Mouse (Mus musculus) ES-Bruce4 (cell line): ENCODE results near the gene Esrrg. TPM values are rescaled to one million over a fixed set of nuclear protein-coding genes. Genes with fewer than 3 reads are reported as not detected.

Experiments used
- H3K27ac ChIP-seq: 2 replicates; pipeline ENCODE4 v1.5.1; 2012; ENCODE audit warnings: low read length, inconsistent platforms; ENCODE audit not compliant: insufficient read depth
- H3K27me3 ChIP-seq: 2 replicates; pipeline ENCODE4 v1.6.1; 2012; ENCODE audit warnings: mild to moderate bottlenecking, low read length, inconsistent platforms; ENCODE audit not compliant: control insufficient read depth, poor library complexity, insufficient read depth, severe bottlenecking
- H3K36me3 ChIP-seq: 2 replicates; pipeline ENCODE4 v1.6.1; 2012; ENCODE audit warnings: inconsistent platforms, mild to moderate bottlenecking, low read length, moderate library complexity; ENCODE audit not compliant: control insufficient read depth, poor library complexity, insufficient read depth, severe bottlenecking
- H3K4me1 ChIP-seq: one replicate; pipeline ENCODE4 v1.8.1; 2011; ENCODE audit warnings: low read length; ENCODE audit not compliant: control insufficient read depth, insufficient read depth
- H3K4me3 ChIP-seq: 2 replicates; pipeline ENCODE4 v1.5.1; 2011; ENCODE audit warnings: low read depth, mild to moderate bottlenecking, low read length
- H3K9ac ChIP-seq: 2 replicates; pipeline ENCODE4 v1.6.1; 2012; ENCODE audit warnings: low read depth, mild to moderate bottlenecking, inconsistent platforms; ENCODE audit not compliant: poor library complexity, severe bottlenecking
- H3K9me3 ChIP-seq: replicated peaks from 2 replicates; pipeline ENCODE4 v1.6.1; 2012; ENCODE audit warnings: mild to moderate bottlenecking, low read length, inconsistent platforms; ENCODE audit not compliant: control insufficient read depth, poor library complexity, insufficient read depth, severe bottlenecking
- CTCF ChIP-seq: IDR thresholded peaks from one replicate; pipeline ENCODE4 v1.8.1; 2011; ENCODE audit warnings: low read depth, low read length
- EP300 ChIP-seq: IDR thresholded peaks from 2 replicates; pipeline ENCODE4 v1.6.1; 2011; ENCODE audit warnings: low read depth, low read length; ENCODE audit not compliant: insufficient read depth
- POLR2A ChIP-seq: IDR thresholded peaks from one replicate; pipeline ENCODE4 v1.8.1; 2011; ENCODE audit warnings: low read length; ENCODE audit not compliant: insufficient read depth
- polyA plus RNA-seq: library from polyadenylated mRNA; stranded (reverse); fragments of >200 nt; gene quantifications from 2 replicates; pipeline ENCODE4 v1.2.4, GENCODE M21; 2011; ENCODE audit warnings: low read depth; ENCODE audit not compliant: missing spikeins, insufficient read depth, insufficient read length

Esrrg gene
- polyA plus RNA-seq, 1 experiment = not detected

DNA sequence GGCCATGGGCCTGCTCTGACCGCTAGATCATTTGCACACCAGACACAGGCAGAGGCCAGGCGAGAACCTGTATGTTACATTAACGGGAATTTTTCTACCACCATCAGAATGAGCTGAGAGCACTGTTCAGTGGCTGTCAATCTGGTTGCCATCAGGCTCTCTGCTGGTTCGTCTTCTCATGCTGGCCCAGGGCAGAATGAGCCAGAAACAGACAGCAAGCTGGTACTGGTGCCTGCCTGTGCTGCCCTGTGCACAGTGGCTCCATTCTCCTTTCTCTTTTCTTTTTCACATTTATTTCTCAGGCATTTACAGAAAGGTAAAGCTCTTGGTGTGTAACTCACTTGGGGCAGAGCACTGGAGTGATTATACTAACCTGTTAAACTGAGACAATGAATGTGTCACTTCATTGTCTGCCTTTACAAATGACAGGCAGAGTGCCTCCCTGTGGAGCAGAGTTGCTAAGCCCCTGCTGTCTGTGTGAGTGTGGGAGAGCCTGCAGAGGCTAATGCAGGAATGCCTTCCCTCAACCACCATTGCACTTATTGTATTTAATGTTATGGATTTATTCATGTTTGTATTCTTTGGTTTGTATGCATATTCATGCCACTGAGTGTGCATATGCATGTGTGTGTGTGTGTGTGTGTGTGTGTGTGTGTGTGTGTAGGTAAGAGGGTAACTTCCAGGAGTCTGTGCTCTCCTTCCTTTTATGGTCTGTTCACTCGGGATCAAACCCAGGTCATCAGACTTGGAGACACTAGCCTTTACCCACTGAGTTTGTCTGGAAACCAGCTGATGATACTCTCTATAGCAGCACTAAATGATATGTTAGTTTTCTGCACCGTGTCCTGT is 651.9 kb downstream of the Esrrg start:
- no peaks in the 10 kb centered on the region for H3K27me3 ChIP-seq
- no peaks in the 10 kb centered on the region for H3K36me3 ChIP-seq
- no peak for TF ChIP-seq POLR2A
- TF ChIP-seq EP300 = no peak
- no peak for TF ChIP-seq CTCF
- no peak overlapping the region for H3K27ac ChIP-seq
- H3K9ac ChIP-seq = no peak overlapping the region
- no peaks in the 10 kb centered on the region; the same call in 1 of the 2 replicates for H3K9me3 ChIP-seq
- H3K4me1 ChIP-seq = no peaks in the 10 kb centered on the region
- H3K4me3 ChIP-seq = no peak overlapping the region

DNA sequence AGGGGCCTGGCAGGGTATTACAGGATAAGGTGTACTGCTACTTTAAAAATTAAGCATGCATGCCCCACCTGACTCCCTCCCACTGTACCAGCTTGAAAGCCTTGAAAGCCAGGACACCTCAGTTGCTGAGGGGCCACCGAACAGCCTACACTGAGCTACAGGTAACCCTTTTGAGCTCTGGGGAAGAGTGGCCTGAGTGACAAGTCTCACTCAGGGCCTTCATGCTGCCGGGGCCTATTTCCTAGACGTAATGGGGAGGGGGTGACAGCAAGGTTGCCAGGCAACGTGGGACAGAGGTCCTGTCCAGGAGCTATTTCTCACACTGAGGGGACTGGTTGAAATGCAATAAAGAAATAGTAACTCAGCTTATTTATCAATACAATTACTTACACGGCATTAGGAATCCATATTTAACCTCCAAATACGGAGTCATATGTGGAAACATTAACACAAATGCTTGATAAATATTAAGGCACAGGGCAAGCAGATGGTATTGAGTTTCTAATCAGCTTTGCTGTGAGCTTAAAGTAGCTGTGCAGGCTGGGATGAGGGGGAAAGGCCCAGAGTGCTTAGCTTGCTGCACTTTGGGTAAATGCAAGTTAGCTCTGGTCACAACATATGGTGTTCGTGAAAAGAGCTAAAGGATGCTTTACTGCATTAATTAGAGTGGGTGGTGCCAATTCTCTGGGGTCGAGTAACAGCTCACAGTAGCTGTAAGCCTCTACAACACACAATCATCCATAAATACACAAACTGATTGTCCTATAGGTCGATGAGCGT is 653.5 kb downstream of the Esrrg start, which contains the start of gene Ush2a:
Ush2a (plus strand) TSS at position 121 of the 780 bp plus-strand sequence.
- no peaks in the 10 kb centered on the region for H3K27me3 ChIP-seq
- H3K4me3 ChIP-seq = no peak within 1 kb of the TSS
- TF ChIP-seq CTCF = no peak
- no peak for TF ChIP-seq POLR2A
- no peak within 1 kb of the TSS for H3K9ac ChIP-seq
- no peaks in the 10 kb centered on the region; the same call in 1 of the 2 replicates for H3K9me3 ChIP-seq
- H3K4me1 ChIP-seq = no peaks in the 10 kb centered on the region
- H3K27ac ChIP-seq = no peak within 1 kb of the TSS
- H3K36me3 ChIP-seq = no peaks in the 10 kb centered on the region
